Mouse (Mus musculus) adrenal gland, postnatal 14 days (tissue): ENCODE data around the gene Samd3. TPM values are rescaled to one million over a fixed set of nuclear protein-coding genes. Genes with fewer than 3 reads are reported as not detected.

ENCODE experiments used
- DNase-seq: peaks from one replicate; pipeline ENCODE4 v3.0.0; 2021; ENCODE audit warnings: mixed read lengths
- total RNA-seq: library from RNA; stranded (reverse); gene quantifications from 2 replicates; pipeline ENCODE4 v1.2.3, GENCODE M21; 2021

Gene Samd3
- total RNA-seq, 1 experiment from 2014 or later = not detected

GRCm38 (mm10) chr10:26303485-26303884 is 74.0 kb downstream of the Samd3 start:
- no peak for DNase-seq

- DNase-seq = no peak
Measured at GRCm38 (mm10) chr10:26314327-26314726, 84.8 kb downstream of the Samd3 start.

- DNase-seq = no peak
Measured at GRCm38 (mm10) chr10:26320679-26321078, 91.2 kb downstream of the Samd3 start.

Other genes with a start within 250 kb of the Samd3 start
- 0.30 and 0.41 TPM in 2 replicates for gene Gm9767, start 151.5 kb upstream of the Samd3 start, total RNA-seq
- 27.6 and 28.8 TPM in 2 replicates for gene Tmem200a, start 150.7 kb upstream of the Samd3 start, total RNA-seq
- gene L3mbtl3, start 146.3 kb downstream of the Samd3 start, total RNA-seq = 17.2 and 19.3 TPM in 2 replicates